Mouse (Mus musculus) frontal cortex, postnatal 25 days (tissue): ENCODE results near the gene Zmynd12.

Source experiments
- DNase-seq, 2 experiments: peaks; one replicate each; pipeline ENCODE4 v3.0.0; 2022; ENCODE audit warnings: low spot score in 2 of 2

The Zmynd12 gene

DNA sequence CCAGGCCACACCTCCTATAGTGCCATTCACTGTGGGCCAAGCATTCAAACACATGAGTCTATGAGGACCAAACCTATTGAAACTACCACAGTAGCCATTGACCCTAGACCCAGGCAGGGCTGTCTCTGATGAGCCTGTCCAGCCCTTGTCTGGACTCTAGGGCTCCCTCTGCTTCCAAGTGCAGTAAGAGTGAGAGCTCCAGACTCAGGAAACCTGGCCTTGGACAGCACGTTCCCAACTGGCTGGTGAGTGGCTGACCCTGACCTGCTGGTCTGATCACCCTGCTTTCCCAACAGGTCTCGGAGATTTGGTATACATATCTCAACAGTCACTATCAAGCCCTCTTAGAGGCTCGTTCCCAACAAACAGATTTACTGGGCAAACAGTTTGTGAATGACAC is 25.2 kb downstream of the Zmynd12 start:
- no peak for DNase-seq

DNA sequence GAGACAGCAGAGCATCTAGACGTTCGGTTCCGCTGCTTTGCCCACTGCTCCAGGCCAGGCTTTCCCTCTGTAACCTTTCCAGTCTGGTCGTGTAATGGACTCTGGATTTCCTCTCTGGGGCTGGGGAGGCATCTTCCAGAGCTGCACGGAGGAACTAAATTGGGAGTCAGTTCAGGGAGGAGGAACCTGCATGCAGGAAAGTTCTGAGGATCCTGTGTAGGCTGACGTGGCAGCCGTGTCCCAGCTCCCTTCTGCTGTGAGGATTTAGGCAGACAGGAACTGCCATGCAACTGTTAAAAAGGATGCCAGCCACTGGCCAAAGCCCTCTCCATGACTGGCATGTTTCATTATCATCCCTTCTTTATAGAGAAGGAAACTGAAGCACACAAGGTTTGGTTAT is 27.8 kb downstream of the Zmynd12 start:
- DNase-seq: no peak

DNA sequence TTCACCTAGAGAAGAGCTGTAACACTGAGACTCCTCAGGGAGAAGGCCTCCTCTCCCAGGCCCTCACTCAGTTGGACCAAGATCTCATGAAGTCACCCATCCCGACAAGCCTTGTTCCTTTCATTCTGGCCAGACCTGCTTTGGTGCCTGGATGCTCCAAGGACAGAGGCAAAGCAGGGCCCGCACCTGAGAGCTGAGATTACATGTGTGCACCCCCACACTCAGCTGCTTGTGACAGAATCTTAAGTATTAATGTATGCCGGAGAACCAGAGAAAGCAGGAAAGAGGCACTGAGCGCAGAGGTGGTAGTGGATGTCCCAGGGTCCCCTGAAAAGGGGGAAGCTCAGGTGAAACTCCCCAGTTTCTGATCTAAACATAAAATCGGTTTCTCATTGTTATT is 30.5 kb downstream of the Zmynd12 start:
- DNase-seq: no peak

GRCm38 (mm10) chr4:119453533-119453932 is 30.9 kb downstream of the Zmynd12 start:
- DNase-seq: no peak

DNA sequence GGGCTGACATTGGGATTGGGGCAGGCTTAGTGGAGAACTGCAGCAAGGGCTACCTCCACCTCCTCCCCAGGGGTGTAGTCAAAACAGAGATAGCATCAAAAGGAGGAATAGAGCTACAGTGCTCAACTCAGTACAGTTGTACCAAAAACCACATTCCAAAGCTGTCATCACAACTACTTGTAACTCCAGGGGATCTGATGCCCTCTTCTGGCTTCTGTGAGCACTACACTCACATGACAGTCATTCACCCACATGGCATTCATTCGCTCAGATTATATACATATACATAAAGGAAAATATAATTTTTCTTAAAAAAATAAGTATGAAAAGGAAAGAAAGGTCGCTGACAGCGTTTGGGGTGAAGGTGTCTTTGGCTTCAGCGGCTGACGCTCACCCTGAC is 37.7 kb downstream of the Zmynd12 start:
- peak in 1 of 2 experiments; percentile 27 for DNase-seq

- DNase-seq: peak; percentile 53 to 56
Observed at GRCm38 (mm10) chr4:119460728-119461141, 38.1 kb downstream of the Zmynd12 start.

GRCm38 (mm10) chr4:119462457-119462856 is 39.8 kb downstream of the Zmynd12 start:
- DNase-seq: no peak

DNA sequence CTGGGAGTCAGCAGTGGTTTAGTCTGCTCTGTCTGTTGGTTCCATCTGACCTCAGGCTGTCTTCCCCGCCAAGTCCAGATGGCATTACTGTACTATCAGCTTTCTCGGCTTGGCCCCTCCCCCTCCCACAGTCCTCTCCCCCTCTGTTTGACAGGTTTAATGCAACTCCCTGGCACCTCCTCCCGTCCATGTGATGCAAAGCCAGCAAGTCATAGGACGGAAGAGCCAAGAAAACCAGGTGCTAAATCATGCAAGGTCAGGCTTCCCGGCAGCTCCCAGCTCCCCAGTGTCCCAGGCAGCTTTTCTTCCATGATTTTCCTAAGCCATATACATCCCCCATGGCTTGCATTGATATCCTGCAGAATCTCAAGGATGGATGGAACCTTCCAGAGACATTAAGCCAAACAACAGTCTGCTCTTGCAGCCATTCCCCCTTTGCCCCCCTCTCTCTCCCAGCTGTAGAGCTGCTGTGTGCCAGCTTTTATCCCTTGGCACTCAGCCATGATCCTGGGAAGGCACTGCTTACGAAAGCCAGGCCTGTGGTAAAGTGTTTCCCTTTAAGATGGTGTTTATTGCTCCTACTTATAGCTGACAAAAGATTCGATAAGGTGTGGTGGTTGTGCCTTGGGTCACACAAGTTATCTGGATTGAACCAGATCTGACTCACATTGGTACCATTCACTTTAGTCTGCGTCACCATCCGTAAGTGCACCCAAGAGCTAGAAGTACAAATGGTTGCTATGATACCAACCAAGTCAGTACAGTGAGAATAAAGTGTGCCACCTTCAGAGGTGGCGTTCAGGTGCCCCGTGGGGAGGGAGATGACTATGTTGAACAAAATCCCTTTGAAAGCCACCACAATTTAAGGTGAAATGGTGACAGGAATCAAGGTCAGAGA is 40.5 kb downstream of the Zmynd12 start:
- no peak for DNase-seq

DNA sequence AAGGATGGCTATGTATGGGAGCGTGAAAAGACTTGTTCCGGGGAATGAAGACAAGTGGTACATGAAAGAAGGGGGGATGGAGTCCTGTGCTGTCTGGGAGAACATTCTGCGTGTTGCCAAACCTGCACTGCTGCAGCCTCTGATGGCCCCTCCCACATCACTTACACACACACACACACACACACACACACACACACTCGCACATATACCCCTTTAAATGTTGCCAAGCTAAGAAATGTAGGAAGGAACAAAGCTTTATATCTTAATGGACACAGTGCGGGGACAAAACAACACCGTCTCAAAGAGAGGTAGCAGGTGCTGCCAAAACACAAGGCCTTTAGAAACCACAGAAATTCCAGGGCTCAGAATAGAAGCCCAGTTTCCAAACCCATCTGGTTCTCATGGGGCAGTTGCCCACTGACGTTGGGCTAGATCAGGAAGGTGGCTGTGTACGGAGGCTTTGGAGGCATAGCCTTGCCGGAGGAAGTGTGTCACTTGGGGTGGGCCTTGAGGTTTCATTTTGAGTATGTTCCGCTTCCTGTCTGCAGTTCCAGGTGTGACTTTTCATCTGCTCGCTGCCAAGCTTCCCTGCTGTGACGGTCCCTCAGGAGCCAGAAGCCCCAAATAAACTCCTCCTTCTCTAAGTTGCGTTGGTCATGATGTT is 41.3 kb downstream of the Zmynd12 start:
- DNase-seq: no peak

DNA sequence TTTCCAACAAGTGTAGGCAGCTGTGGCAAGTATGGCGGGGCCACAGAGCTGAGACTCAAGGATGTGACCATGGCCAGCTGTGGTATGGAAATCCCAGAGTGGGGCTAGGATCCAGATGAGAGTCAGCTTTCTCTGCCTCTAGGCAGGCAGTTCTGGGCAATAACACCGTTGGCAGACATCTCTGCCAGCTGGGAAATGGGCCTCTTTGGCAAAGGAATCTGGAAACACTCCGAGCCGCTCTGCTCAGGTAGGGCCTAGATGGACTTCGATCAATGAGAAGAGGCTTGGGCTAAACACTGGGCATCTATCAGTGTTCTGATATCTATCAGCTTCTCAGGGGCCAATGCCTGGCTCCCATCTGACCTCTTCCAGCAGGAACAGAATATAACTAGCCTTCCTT is 43.2 kb downstream of the Zmynd12 start:
- no peak for DNase-seq

DNA sequence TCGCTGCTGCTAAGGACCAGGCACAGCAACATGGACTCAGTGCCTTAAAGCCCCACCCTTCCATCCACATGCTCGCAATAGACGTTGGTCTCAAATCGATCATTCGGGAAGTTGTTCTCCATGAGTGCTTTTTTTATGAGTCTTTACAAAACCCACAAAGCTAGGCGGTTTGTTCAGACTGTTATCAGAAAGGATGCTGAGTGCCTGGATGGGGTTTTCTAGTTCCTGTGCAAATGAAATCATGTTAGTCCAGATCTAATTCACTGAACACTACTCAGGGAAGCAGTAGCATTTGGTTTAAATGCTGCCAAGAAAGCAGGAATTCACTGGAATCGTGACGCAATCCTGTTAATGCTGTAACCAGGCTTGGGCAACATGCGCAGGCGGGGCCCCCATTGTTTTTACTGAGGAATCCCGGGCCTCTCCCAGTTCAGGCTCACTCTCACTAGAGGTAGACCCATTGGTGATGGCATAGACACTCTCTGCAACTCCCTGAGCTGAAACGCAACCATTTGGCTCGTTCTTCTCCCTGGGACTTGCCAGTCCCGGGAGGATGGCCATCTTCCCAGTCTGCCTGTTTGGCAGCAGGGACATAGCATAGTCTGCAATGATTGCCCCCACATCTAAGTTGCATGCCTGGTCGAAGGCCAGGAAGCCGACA is 45.2 kb downstream of the Zmynd12 start:
- no peak for DNase-seq

- DNase-seq: no peak
Observed at GRCm38 (mm10) chr4:119472545-119472944, 49.9 kb downstream of the Zmynd12 start.

- DNase-seq: no peak
Observed at GRCm38 (mm10) chr4:119473150-119473549, 50.5 kb downstream of the Zmynd12 start.

GRCm38 (mm10) chr4:119483051-119483450 is 60.4 kb downstream of the Zmynd12 start:
- no peak for DNase-seq

DNA sequence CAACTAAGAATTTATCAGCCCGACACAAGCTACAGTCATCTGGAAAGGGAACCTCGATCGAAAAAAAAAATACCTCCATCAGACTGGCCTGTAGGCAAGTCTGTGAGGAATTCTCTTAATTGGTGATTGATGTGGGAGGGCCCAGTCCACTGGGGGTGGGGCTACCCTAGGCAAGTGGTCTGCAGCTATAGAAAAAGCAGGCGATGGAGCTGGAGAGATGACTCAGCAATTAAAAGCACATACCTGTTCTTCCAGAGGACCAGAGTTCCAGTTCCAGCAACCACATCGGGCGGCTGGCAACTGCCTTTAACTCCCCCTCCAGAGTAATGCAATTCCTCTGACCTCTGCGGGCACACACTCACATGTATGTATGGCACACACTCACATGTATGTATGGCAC is 62.3 kb downstream of the Zmynd12 start:
- no peak for DNase-seq

GRCm38 (mm10) chr4:119489666-119490065 is 67.1 kb downstream of the Zmynd12 start:
- DNase-seq: no peak

GRCm38 (mm10) chr4:119490806-119491205 is 68.2 kb downstream of the Zmynd12 start:
- DNase-seq: peak in 1 of 2 experiments; percentile 32

DNA sequence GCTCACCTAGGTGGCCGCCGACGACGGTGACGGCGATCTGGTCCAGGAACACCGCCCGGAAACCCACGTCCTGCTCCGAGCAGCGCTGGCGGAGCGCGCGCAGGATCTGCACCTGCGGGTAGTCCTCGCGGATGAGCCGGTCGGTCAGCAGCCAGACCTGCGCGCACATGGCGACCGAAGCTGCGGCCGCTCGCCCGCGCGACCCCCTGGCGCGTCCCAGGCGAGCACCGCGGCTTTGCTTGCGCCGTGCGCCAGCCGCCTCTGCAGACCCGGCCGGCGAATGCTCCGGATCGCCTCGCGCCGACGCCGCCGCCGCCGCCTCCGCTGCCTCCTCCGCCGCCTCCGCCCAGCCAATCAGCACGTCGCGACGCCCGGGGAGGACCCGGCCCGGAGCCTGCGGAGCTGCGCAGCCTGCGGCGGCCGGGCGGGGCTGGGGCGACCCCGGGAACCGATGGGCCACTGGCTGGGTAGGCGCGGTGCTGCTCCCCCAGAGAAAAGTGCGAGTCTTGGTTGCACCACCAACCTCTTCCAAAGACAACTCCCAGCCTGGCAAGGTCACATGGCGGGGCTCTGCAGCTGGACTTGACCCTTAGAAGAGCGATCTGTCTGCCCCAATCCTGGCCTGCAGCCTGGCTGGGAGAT is 69.8 kb downstream of the Zmynd12 start, which contains the start of gene Rimkla:
Rimkla (minus strand) TSS at position 338 of the 642 bp plus-strand sequence.
- DNase-seq: peak; percentile 26 to 33

DNA sequence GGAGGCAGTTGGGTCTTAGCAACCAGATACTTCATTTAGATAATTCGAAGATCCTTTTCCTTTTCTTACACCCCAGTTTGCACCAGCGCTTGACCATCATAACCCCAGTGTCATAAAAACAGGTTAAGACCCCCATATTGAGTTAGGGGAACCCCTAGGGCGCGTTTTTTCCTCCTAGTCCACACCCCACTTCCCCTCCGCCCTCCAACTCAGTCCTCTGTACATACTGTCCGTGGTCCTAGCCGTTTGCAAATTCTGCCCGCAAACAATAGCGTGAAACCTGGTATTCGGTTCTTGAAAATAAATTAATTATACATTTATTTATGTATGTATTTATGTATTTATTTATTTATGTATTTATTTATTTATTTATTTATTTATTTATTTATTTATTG is 70.3 kb downstream of the Zmynd12 start:
- DNase-seq: no peak

- DNase-seq: no peak
Observed at GRCm38 (mm10) chr4:119498319-119498848, 75.8 kb downstream of the Zmynd12 start.

DNA sequence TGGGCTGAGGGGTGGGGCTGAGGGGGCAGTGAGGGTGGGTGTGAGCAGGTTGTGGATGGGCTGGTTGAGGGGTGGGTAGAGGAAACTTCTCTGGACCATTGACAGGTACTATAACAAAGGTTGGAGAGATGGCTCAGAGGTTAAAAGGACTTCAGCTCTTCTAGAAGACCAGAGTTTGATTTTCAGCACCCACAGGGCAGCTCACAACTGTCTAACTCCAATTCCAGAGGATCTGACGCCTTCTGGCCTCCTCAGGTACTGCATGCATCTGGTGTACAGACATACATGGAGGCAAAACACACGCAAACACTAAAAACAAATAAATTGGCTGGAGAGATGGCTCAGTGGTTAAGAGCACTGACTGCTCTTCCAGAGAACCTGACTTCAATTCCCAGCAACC is 89.0 kb downstream of the Zmynd12 start:
- DNase-seq: no peak

DNA sequence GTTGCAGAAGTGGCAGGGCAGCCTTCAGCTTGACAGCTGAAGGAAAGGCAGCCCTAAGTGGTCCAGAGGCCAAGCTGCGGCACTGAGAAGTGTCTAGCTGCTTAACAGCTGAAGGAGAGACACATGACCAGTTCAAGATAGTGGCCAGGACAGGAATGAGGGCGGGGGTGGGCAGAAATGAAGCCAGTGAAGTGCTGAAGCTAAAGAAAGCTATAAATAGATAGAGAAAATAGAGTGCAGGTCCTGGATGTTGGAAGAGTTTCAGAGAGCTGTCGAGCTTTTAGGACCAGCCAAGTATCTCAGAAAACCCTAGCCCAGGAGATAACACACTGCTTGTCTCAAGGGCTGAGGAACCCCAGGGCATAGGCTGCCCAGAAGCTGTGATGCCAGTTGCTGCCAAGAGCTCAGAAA is 90.1 kb downstream of the Zmynd12 start:
- no peak for DNase-seq
